Mouse (Mus musculus) frontal cortex, postnatal 14 days (tissue): Measurements from ENCODE around the gene Banp.

Source experiments
- DNase-seq, 2 experiments: peaks; one replicate each; pipeline ENCODE4 v3.0.0; 2022; ENCODE audit warnings: low spot score in 2 of 2

The Banp gene

DNA sequence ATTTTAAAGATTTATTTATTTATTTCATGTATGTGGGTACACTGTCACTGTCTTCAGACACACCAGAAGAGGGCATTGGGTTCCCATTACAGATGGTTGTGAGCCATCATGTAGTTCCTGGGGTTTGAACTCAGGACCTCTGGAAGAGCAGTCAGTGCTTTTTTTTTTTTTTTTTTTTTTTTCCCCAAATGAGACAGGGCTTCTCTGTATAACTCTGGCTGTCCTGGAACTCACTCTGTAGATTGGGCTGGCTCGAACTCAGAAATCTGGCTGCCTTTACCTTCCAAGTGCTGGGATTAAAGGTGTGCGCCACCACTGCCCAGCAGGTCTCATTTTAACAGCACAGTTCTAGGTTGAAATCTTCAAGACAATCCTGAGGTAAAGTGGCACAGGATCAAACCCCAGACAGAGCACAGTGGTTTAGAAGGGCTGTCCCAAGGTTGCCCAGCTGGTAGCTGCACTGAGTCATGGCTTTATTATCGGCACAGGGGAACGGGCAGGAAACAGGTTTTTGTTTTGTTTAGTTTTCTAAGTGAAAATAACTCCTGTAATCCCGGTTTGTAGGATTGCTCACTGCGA, at the start of gene Banp:
Gene Banp, plus strand, starts transcription at position 529 of the 579 bp plus-strand sequence.
- DNase-seq, result no peak

DNA sequence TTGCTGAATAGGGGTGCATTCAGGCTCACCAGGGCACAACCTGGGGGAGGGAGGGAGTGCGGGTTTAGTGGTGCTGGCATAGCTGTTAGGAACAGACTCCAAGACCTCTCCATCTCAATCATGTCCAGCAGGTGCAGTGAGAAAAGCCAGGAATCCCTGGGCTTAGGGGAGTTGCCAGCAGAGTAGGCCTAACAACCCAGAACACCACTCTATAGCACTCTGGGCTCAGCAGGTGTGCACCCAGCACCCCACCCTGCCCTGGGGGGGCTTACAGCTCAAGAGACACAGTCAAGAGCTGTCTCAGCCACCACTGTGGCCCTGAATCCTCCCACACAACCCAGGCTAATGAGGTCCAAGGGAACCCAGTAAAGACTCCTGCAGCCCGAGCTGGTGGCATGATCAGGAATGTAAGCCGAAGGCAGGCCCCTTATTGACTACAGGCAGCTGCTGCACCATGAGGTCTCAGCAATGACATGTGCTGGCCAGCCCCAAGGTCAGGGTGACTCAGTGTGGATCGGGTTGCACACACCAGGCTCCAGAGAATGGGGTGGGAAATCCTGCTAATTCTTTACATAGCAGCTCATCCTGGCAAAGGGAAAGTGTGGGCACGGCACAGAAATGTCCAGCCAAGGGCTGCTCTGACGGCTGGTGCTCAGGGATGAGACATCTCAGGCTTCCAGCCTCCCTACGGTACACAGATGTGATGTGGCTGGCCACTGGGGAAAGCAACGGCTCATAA, 47.9 kb upstream of the Banp start:
- no peak for DNase-seq

DNA sequence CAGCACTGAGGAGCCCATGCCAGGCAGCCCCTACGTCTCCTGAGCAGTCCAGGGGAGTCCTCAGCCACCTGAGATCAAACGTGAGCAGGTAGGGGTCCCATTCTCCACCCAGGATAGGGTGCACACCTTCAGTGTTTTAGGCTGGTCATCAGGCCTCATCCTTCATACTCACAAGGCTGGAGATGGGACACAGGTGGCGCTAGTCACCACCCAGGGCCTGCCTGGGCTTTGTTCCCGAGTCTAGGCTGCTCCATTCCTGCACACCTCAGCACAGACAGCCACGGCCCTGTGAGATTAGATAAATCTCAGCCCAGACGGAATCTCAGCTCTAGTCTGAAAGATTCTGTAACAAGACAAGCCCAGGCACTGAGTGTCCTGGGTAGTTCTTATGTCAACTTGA, 45.6 kb upstream of the Banp start:
- DNase-seq, result no peak

DNA sequence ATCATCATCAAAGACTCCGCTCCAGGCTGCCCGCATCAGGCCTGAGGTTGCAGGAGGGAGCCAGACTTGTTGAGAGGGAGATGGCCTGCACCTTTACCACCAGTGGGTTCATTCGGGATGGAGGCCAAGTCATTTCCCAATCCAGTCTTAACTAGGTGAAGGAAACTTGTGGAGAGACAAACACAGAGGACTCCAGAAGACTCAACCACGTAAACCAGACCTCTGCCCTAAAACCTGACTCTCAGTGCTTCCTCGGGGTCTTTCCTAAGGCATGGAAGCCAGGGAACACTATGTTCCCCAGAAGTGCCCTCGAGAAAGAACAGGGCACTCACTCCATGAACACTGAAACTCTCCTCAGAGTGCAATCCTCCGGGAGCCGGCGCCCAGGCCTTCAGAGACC, 44.6 kb upstream of the Banp start:
- no peak for DNase-seq

DNA sequence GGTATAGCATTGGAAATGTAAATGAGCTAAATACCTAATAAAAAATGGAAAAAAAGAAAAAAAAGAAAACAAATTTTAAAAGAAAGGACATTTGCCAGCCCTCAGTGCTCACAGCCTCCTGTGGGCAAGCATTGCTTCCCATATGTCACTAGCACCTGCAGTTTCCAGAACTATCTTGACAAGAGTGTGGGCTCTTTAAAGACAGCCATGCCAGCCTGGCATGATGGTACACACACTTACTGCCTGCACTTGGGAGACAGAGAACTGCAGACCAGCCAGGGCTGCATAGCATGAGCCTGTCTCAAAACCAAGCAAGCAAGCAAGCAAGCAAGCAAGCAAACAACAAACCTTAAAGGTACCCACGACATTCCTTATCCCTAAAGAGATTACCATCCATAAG, 44.1 kb upstream of the Banp start:
- no peak for DNase-seq

DNA sequence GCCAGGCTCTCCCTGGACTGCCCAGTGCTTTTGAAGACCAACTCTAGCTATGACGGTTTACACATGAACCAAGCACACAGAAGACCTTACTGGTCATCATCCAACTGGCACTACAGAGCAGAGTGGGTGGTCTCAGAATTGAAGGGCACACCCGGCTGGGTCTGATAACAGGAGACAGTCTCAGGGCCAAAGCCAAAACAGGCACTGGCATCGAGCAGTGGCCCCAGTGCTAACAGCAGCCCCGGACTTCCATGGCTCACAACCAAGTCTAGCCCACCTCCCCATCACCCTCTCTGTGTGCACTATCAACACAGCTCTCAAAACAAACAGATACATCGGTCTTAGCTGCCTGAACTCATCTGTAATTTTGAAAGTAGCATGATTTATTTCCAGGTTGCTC, 43.7 kb upstream of the Banp start:
- DNase-seq, result no peak

DNA sequence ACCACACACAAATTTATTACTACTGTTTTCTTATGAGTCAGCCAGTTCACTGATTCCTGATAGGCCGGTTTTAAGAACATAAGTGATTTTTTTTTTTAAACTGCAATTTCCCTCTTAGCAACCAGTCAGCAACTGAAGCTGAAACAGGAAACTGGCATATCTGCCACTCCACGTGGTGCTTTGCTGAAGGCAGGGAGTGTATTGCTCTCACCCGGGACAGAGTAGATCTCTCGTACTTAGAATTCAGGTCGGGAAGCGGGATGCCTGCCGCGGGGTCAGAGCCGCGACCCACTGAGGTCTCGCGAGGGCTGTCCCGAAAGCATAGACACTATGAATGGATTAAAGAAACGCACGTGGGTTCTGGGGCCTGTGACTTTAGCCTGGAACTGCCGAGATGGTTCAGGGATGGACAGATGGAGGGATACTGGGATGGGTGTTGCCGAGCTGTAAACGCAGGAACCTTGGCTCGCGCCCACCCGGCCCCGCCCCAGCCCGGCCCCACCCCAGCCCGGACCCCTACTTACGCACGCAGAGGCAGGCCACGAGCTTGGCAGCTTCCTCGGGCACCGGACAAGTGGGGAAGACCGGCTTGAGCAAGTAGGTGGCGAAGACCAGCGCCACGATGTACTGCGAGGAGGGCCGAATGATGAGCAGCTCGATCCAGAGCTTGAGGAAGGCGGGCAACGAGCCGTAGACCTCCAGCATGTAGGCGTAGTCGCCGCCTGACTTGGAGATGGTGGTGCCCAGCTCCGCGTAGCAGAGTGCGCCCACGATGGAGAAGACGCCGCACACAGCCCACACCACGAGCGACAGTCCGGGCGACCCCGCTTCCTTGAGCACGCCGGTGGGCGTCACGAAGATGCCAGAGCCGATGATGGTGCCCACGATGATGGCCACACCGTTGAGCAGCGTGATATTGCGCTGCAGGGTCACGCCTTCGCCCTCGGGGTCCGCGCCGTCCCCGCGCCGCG, 42.7 kb upstream of the Banp start:
- peak in 1 of 2 experiments; percentile 32 for DNase-seq

DNA sequence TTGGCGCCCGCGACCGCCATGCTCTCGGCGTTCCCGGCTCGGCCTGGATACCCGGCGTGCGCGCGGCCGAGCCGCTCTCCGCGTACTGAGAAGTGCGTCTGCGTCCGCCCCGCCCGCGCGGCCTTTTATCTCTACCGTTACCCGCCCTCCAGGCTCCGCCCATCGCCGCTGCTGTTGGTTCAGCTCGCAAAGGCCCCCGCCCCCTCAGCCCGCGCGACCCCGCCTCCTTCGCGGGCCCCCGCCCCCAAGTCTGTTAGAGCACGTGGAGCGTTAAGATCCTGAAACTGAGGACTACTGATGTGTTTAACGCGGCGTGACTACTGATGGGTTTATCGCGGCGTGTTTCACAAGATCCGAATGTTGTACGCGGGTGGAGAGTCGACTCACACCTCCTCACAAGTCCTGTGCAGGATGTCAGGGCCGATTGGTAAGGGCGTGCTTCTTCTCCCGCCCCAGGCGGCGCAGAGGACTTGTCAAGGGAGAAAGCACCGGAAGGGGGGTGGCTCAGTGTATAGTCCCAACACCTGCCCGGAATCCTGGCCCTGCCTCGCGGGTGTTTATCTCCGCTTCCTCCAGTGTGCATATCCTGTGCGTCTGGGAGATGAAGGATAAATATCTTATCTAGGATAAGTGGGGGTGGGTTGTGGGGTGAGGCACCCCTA, 41.8 kb upstream of the Banp start, which contains the start of gene Slc7a5:
Gene Slc7a5, minus strand, starts transcription at position 108 of the 662 bp plus-strand sequence.
- peak; percentile 90 to 96 for DNase-seq

DNA sequence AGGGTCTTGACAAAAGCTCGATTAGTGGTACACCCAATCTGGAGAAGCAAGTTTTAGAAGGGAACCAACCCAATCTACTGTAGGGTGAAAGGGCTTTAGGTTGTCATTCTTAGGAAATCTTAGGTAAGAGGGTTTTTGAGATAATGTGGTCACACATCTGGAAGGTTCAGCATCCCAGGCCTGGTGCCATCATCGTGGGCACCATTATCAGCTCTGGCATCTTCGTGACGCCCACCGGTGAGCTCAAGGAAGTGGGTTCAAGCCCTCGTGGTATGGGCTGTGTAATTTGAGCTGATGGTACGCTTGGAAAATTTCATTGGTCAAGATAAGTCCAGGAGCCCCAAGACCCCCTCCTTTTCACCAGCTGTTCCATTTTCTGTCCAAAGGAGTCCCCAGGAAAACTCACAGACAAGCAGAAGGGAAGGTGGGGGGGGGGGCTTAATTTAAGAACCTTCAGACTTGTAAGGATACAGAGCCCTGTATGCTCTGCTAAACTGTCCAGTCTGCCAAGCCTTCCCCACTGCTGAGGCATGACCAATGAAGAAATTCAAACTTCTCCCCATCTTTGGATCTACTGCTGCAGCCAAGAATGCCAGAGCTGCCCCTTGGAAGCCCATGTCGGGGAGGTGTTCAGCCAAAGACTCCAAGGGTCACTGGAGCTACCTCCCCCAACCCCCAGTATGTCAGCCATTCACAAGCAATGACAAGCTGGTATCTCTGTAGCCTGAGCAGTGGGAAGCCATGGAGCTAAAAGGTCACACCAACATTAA, 41.0 kb upstream of the Banp start:
- no peak for DNase-seq

DNA sequence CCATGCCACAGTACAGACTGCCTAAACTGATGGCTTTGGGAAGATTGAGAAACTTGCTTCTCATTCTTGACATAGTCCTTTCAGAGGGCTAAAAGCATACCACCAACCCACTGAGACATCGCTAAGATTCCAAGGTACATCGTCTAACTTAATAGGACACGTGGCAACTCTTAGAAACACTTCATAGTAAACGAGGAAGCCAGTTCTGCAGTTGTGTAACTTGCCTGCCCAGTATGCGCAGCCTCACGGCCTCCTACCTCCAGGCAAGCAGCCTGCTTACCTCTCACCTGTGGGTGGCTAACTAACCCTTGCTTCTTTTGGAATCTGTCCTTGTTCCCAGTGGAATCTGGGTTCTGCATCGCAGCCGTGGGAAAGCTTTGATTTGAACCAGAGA, 40.4 kb upstream of the Banp start:
- no peak for DNase-seq

DNA sequence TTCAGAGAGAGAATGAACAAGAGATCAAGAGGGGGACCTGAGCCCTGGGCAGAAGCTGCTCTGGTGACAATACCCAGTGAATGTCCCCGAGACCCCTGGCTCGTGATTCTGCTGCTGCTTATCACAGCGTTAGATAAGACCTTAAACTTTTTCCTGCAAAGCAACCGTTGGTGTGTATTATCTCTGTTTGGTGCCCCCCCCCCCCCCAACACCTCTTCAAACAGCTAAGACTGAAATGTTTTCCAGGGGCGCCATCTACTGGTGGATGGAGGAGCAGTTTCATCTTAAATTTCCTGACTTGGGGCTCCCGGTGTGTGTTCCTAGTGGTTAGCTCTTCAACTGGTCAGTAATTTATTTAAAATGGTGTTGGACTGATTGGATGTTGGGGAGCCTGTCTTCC, 39.9 kb upstream of the Banp start:
- DNase-seq, result peak; percentile 52 to 75

DNA sequence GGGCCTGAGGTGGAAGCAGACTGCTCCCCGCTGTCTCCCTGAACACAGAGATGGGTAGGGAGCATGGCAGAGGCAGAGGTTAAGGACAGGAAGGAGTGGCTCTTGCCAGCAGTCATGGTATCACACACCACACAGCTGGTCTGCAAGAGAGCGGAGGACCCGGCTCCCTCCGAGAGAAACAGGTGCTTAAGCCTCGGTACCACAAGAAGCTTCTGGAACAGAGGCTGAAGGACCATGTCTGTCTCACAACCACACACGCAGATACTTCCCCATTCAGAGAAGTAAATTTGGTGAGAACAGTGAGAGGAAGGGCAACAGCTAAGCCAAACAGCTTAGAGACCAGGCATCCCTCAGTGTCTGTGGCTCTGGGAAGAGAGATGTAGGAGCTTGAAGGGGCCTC, 38.1 kb upstream of the Banp start:
- DNase-seq, result no peak

DNA sequence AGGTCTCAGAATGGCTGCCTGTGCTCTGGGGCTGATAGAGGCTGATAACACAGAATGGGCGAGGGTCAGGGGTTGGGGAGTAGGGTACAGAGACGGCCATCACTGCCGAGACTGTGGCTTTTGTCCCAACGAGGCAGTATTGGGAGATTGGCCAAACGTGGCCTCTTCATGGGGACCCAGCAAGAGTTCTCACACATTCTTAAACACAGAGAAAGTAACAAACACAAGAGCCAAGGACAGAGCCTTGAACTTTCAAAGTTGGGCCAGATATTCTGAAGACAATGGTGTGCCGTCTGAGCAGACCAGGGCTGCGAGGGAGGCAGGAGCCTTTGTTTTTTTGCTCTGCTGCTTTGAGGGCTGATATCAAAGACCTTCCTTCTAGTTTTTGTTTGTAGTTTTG, 37.6 kb upstream of the Banp start:
- no peak for DNase-seq

DNA sequence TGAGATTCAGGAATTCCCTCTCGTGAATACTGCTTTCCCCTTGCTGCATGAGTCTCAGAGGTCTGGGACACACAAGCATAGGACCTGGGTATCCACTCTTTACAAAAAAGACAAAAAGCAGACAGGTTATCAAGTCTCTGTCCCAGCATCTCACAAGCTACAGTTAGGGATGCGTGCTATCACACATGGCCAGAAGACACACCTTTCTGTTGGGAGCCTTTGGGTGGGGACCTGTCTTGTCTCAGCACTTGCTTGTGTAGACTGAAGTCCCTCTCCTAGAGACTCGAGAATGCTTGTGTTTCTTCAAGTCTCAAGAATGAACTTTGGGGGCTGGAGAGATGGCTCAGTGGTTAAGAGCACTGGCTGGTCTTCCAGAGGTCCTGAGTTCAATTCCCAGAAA, 36.7 kb upstream of the Banp start:
- DNase-seq, result no peak

DNA sequence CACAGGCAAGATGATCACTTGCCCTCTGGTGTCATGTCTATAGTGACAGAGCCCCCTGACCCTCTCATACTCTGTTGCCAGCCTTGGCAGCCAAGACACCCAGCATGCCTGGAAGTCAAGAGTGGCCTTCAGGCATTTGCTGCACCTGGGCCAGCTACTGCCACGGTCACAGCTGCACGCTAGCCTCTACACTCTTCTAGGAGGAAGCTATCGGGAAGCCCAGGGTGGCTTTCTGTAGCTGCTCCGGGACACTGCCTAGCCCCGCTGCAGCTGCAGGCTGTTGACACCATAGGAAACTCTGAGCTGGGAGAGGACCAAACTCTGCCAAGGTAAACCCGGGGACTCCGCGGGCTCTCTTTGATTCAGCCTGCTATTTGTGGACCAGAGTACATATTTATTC, 36.2 kb upstream of the Banp start:
- no peak for DNase-seq

DNA sequence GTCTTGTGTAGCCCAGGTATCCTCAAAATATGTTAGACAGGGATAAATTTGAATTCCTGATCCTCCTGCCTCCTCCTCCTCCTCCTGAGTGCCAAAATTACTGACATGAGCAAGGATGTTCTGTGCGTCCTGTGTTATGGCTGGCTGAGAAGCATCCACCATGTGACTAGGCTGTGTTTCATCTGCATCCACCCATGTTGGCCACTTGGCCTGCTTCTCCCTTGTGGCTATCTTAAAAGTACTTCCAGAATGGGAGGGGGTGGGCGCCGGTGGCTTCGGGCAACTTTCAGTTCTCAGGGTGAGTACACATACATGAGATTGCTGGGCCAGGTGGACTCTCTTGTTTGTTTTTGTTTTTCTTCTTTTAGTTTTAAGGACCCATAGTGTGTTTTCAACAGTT, 30.4 kb upstream of the Banp start:
- DNase-seq, result no peak

DNA sequence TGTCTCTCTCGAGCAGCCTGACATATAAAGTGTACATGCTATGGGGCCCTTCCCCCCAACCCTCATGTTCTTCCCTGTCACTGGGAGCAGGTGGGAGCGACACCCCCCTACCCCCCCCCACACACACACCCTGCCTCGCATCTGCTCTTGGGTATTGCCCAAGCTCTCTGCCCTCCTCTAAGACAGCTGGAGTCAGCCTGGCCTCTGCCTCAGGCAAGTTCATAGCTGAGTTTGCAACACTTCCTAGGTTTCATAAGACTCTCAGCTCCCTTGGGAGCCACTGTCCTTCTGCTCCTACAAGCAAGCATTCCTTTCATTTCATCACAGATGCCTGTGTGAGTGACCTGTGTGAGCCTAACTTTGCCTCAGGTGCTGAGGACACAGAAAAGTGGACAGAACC, 29.8 kb upstream of the Banp start:
- no peak for DNase-seq

DNA sequence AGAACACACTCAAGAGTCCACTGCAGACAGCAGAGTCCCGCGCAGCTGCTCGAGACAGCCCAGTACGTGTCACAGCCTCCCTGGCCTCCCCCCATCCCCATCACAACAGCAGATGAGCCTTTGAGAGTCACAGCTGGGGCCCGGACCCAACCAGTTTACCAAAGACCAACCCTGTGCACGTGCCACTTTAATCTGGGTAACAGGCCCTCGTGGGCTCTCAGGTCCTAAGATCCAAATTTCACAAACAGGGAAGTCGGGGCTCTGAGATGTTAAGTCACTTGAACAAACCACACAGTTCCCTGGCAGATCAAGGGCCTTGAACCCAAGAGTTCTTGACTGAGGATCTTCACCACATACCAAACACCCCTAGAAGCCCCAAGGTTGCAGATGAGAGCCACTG, 28.0 kb upstream of the Banp start:
- DNase-seq, result no peak

DNA sequence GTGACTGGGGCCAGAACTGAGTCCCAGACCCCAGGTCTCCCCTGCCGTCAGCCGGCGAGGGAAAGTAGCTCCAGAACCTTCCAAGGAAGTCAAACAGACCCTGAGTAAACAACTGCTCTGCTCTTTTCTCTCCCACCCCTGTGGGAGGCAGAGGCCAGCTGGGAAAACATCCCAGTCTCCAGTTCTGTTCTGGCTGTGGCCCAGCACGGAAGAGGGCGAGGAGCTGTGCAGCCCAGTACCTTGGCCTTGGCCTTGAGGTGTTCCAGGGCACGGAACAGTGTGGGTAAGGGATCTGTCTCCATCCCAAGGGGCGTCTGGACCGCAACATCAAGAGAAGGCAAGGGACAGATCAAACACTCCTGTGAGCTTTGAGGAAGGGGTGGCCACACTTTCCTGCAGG, 27.4 kb upstream of the Banp start:
- no peak for DNase-seq

DNA sequence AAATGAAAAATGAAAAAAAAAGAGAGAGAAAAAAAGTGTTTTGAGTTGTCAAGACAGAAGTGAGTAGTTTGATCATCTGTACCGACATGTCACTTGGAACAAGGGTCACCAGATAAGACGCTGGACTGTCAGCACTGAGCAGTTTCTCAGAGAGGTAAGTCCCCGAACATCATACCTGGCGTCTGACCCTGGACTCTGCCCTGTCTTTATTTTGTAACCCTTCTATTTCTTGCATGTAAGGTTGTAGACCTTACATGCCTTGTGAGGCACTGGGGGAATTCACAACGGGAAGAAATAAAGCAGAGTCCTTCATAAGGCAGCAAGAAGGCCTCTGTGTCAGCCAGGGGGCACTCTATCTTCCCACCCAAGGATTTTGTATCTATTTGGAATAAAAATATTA, 24.9 kb upstream of the Banp start:
- no peak for DNase-seq

DNA sequence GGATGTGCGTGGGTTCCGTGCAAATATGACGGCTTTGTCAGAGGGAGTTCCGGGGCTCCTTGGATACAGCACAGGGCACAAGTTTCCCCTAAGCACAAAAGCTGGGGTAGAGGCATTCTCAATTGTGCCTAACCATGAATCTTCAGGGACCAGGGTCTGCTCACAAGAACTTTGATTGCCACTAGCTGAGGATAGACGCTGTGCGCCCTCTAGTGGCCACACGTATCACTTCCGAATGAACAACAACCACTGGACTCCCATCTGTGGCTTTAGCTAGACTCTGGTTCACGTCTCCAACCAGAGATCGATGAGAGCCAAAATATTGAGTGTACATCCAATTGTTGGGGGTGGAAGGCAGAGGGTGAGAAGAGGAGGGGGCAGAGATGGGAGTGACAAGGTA, 23.9 kb upstream of the Banp start:
- DNase-seq, result peak; percentile 55 to 80
